Mouse (Mus musculus) thymus, postnatal 0 days (tissue): Measurements from ENCODE around the gene Parp9. TPM values are rescaled to one million over a fixed set of nuclear protein-coding genes. Genes with fewer than 3 reads are reported as not detected.
"Not testable (repeated sequence)": the region's sequence is repeated elsewhere in the genome, so short reads cannot be mapped to it uniquely, and the experiment has no call there.

Experiments
- DNase-seq: peaks from one replicate; pipeline ENCODE4 v3.0.0-alpha.2; 2015; ENCODE audit warnings: low spot score
- polyA plus RNA-seq: library from polyadenylated mRNA; unstranded; fragments of >200 nt; fragmentation: Nextera tagmentation; extraction: Ambion mirVana; gene quantifications from 2 replicates; pipeline ENCODE4 v1.2.1, GENCODE M21; 2015

The Parp9 gene
- polyA plus RNA-seq, 1 experiment from 2014 or later = 44.4 TPM

DNA sequence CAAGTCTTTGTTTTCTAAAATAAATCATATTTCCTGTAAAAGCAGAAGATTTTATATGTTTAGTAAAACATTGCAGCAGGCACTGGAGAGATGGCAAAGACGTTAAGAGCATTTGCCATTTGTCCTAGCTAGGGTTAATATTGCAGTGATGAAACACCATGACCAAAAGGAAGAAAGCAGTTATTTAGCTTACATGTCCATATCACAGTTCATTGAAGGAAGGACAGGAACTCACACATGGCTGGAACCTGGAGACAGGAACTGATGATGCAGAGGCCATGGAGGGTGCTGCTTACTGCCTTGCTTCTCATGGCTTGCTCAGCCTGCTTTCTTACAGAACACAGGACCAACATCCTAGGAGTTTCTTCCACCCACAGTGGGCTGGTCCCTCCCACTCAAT, 54.1 kb downstream of the Parp9 start:
- DNase-seq = no peak

DNA sequence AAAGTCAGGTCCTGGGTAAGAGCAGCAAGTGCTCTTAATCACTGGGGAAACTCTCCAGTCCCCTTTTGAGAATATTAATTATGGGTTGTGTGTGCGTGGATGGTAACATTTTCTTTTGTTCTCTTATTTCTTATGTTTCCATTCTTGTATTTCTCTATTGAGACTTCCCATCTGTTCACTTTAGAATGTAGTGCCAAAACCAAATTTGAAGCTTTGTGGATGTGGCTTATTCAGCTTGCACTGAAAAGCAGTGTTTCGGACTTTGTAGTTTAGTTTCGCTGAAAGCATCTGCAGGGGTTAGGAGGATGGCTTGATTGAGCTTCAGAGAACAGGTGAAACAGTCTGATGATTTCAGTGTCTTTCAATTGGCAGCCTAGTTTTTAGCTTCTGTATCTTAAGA, 55.0 kb downstream of the Parp9 start:
- DNase-seq = no peak

DNA sequence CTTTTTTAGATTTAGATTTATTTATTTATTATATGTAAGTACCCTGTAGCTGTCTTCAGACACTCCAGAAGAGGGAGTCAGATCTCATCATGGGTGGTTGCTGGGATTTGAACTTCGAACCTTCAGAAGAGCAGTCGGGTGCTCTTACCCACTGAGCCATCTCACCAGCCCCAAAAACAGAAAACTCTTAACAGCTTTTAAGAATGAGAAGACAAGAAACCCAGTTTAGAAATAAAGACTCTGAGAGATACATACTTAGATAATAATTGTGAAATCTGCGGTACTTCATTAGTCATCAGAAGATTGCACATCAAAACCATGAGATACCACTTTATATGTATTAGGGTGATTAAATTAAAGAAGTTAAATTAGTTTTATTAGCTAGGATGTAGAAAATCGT, 60.6 kb downstream of the Parp9 start:
- not testable (repeated sequence) for DNase-seq

DNA sequence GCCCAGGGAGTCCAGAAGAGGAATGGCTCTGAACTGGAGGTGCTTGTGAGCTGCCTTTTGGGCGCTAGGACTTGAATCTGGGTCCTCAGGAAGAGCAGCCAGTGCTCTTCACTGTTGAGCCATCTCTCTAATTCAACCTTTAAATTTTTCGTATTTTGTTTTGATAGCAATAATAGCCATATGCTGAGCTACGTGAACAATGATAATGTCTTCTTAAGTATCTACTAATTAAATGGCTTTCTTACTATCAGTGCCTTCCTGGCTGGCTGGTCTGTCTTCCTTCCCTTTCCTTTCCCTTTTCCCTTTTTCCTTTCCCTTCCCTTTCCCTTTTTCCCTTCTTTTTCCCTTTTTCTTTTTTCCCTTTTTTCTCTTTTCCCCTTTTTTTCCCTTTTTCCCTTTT, 70.1 kb downstream of the Parp9 start:
- peak; percentile 2 for DNase-seq

DNA sequence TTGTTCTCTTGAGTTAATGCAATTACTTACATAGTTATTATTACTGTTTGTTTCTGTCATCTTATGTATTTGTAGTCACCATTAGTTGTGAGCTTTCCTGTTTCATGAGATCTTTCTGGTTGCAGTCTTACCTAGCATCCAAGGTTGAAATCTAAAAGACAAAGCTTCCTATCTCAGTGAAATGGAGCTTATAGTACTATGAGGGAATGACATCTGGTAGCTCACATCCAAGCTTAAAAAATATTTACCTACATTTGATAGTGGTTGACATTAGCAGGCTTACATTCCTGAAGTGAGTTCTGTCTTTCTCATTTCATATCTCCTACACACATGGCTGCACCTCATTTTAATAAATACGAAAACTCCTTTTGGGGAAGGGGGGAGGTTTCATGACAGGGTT, 78.1 kb downstream of the Parp9 start:
- no peak for DNase-seq

Other genes starting within 250 kb of the Parp9 start
- 10.6 and 11.4 TPM in 2 replicates for gene Dirc2, start 169.1 kb upstream of the Parp9 start, polyA plus RNA-seq
- 17.1 and 18.5 TPM in 2 replicates for gene Hspbap1, start 168.1 kb upstream of the Parp9 start, polyA plus RNA-seq
- 5.3 and 5.5 TPM in 2 replicates for gene Parp14, start 66.9 kb upstream of the Parp9 start, polyA plus RNA-seq
- gene Dtx3l, start 681 bp downstream of the Parp9 start, polyA plus RNA-seq = 24.9 and 26.4 TPM in 2 replicates
- gene Kpna1, start 40.3 kb downstream of the Parp9 start, polyA plus RNA-seq = 34.2 and 35.9 TPM in 2 replicates
- gene Wdr5b, start 102.7 kb downstream of the Parp9 start, polyA plus RNA-seq = 9.8 and 10.1 TPM in 2 replicates
- 230 and 278 TPM in 2 replicates for gene Fam162a, start 133.1 kb downstream of the Parp9 start, polyA plus RNA-seq
- gene Ccdc58, start 133.2 kb downstream of the Parp9 start, polyA plus RNA-seq = 59.5 and 63.8 TPM in 2 replicates
- gene Csta1, start 192.8 kb downstream of the Parp9 start, polyA plus RNA-seq = 0.12 and 2.3 TPM in 2 replicates
- gene Stfa2l1, start 218.3 kb downstream of the Parp9 start, polyA plus RNA-seq = 1.2 and 5.2 TPM in 2 replicates
- 2.1 and 6.2 TPM in 2 replicates for gene Gm5483, start 245.7 kb downstream of the Parp9 start, polyA plus RNA-seq